Mouse (Mus musculus): ENCODE data around the gene Rpl35a.
"Not testable (repeated sequence)": the region's sequence is repeated elsewhere in the genome, so short reads cannot be mapped to it uniquely, and the experiment has no call there.

Gene Rpl35a

DNA sequence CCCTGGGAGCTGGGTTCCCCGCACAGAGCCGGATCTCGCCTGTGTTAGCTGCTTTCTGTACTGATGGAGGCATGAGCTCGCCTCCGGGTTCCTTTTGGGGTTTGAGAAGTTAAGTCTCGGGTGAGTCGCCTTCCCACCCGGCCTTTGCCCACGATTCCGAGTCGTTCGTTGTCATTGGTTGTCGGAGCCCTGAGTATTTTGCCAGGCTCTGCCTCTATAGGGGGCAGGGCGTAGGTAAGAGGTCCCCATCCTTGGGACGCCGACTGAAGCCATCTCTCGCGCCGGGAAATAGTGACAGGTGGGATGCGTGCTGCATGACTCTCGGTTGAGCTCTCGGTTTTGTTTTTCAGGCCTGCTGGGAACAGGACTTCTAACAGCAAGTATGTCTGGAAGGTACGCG, 533 bp downstream of the Rpl35a start:
- DNase-seq = no peak

DNA sequence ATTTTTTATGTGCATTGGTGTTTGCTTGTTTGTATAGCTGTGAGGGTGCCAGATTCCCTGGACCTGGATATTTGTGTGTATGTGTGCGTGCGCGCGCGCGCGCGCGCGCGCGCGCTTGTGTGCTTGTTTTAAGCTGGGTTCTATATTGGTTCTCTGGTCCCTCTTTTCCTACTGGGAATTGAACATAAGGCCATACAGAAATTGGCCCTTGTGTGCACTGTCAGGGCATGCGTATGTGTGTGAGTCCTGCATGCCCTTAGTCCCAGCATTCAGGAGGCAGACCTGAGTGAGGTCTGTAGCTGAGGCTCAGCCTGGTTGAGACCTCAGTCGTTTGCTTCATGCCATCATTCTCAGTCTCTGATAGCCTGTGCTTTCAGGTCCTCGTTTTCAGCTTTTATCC, 1.8 kb downstream of the Rpl35a start:
- no peak for DNase-seq

DNA sequence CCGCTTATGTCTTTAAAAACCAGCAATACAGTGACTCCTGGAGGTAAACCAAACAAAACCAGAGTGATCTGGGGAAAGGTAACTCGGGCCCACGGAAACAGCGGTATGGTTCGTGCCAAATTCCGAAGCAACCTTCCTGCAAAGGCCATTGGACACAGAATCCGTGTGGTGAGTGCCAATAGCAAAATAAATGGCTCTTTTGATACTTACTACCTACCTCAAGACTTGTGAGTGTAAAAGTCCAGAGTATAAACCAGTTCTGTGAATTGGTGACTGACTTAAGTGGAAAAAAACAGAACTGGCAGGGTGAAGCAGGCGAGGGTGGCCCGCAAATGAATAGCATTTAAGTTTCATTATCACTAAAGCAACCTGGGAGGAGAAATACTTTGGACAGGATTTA, 2.4 kb downstream of the Rpl35a start:
- DNase-seq = not testable (repeated sequence)

DNA sequence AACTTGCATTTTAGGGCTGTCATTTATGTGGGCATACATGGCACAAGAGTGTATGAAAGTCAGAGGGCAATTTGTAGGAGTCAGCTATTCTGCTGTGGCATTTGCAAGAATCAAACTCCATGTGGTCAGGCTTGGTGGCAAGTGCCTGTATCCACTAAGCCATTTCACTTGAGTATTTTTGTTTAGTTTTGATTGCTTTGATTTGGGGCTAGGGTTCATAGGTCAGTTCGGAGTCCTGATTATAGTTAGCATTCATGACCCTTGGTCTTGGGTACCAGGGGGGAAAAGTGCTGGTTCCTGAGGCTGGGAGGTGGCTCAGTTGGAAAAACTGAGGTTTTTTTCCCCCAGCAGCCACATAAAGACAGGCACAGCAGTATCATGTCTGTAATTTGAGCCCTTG, 3.2 kb downstream of the Rpl35a start:
- DNase-seq = no peak

DNA sequence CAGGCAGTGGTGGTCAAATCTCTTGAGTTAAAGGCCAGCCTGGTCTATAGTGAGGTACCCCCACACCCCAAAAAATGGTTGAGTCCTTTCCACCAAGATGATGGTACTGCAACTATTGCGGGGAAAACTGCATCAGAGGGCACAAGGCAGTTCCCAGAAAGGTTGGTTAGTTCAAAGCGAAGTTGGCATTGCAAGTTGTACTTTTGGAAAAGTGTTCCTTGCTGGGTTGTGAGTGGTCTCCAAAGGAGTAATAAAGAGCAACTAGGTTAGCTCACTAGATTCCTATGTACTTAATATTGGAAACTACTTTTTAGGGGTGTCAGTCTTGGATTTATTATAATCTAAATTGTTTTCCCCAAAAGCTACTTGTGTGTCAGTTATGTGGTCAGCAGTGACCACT, 4.7 kb downstream of the Rpl35a start:
- no peak for DNase-seq

DNA sequence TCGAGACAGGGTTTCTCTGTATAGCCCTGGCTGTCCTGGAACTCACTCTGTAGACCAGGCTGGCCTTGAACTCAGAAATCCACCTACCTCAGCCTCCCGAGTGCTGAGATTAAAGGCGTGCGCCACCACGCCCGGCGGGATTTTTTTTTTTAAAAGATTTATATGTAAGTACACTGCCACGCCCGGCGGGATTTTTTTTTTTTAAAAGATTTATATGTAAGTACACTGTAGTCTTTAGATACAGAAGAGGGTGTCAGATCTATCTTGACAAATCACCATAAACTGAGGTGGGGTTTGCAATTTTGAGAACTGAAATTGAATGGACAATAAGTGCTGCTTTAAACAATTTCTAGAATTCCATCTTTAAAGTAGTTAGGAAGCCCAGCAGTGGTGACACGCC, 5.1 kb downstream of the Rpl35a start:
- no peak for DNase-seq

DNA sequence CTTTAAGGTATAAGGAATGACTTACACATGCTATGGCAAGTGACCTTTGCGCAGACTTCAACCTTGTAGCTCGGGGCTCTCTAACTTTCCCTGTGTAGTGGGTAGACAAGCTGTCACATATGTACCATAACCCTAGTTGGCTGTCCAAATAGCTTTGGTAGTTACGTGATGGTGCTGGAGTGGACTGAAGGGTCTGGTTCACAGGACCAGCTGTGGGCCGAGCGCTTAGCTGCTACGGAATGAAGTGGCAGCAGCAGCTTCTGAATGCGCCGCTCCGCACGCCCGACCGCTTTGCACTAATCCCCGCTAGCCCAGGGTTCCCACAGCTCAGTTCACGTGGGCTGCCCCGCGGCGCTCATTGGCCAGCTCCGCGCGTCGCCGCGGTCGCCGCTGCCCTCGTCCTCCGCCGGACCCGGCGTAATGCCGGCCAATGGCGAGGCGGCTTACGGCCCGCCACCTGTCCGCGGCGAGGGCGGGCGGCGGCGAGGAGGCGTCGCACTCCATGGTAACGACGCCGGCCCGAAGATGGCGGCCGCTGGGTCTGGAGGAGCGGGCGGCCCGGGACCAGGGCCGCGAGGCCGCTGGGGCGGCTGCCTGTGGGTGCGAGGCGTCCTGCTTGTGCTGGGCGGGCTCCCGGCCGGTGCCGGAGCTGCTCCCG, 5.9 kb downstream of the Rpl35a start, which contains the start of gene Lmln:
Lmln (plus strand) TSS at position 498 of the 658 bp plus-strand sequence.
- DNase-seq = peak; percentile 98

DNA sequence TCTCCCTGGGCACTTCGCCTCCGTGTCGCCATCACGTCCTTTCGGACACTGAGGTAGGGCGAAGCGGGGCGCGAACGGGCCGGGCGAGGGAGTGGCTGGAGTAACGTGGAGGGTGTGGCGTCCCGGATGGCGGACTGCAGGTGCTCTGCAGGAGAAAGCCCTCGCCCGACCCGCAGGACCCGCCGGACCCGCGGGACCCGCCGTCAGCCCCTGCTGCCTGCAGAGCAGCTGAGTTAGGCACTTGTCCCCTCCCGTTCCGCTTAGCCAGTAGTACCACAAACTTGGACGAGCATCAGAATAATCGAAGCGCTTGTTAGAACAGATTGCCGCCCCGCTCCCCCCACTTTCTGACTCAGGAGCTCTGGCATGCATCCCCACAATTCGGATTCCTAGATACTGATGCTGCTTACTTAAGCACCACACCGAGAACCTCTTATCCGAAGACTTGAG, 6.5 kb downstream of the Rpl35a start:
- no peak for DNase-seq

DNA sequence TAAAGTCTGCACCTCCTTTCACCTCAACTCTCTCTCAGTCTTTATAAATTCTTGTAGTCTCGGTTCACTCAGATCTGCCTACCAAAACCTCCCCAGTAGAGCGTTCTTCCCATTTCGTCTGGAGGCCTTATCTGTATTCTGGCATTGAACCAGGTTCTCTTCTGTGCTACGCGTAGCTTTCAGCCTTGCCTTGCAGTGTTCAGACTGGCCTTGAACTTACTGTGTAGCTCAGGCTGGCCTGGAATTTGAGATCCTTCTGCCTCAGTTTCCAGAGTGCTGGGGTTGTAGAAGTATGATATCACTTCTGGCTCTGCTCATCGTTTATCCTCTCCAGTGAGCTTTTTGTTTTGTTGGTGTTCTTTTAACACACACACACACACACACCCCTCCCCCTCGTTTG, 7.0 kb downstream of the Rpl35a start:
- DNase-seq = peak; percentile 16

DNA sequence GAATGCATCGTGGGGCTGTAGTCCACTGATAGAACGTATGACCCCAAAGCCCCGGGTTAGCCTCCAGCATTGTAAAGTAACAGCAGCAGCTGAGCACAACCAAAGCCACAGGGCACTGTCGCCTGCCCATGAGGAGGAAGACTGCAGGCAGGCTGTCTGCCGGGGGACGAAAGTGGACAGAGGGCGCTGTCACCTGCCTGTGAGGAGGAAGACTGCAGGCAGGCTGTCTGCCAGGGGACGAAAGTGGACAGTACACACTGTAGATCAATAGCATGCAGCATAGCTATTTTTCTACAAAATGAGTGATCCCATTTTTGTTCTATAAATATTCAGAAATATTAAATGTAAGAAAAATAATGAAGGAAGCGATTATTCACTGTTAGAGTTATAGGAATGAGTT, 8.4 kb downstream of the Rpl35a start:
- no peak for DNase-seq

DNA sequence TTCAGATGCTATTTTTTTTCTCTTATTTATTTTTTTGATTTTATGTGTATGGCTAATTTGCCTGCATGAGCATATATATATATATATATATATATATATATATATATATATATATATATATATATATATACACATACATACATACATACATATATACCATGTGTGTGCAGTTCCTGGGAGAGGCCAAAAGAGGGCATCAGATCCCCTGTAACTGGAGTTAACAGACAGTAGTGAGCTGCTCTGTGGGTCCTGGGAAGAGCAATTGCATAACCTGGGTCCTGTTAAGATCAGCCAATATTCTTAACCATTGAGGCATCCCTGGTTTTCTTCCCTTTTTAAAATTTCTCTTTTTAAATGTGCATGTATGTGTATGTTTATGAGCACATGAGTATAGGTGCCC, 14.7 kb downstream of the Rpl35a start:
- no peak for DNase-seq

DNA sequence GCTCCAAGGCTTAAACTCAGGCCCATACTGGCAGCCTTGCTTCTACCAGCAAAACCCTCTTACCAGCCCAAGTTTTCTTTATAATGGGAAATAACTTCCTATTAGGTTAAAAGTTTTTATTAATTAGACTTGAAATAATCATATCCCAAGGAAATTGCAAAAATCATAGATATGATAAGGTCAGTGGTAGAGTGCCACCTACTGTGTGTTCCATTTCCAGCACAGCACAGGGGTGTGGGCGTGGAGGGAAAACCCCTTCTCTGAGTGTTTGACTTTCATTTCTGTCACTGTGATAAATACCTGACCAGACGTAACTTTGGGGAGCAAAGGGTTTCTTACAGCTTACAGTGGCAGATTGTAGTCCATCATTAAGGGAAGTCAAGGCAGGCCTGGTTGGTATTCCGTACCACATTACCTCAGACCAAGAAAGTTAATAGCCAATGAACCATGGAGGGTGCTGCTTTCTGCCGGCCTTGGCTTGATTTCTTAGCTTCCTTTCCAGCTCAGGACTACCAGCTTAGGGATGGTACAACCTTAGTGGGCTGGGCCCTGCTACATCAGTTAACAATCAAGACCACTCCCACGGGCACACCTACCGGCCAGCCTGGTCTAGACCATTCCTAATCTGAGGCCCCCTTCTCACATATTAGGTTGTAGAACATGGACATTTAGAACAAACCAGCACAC, 16.8 kb downstream of the Rpl35a start:
- no peak for DNase-seq

DNA sequence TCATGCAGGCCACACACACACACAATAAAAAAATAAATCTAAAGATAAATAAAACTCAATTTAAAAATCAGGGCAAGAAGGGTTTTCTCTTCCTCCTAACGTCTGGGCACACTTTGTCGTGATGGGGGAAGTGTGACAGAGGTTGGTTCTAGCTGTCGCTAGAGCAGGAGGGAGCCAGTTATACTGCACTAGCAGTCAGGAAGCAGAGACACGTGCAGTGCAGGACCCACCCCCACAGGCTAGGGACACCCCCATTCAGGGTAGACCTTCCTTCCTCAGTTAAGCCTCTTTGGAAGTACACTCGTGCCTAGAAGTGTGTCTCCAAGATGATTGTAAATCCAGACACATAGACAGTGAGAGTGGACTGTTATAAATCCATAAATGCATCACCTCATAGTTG, 18.7 kb downstream of the Rpl35a start:
- no peak for DNase-seq

DNA sequence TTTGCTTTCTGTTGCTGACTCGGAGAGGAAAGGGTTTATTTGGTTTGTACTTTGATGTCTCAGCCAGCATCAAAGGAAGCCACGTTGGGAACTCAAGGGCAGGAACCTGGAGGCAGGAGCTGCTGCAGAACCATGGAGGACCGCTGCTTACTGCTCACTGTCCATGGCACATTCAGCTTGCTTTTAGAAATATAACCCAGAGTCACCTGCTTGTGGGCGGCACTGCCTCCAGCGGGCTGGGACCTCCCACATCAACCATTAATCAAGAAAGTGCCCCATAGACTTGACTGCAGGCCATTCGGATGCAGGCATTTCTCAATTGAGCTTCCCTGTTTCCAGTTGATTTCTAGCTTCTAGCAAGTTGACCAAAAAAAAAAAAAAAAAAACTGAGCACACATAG, 19.8 kb downstream of the Rpl35a start:
- DNase-seq = no peak

DNA sequence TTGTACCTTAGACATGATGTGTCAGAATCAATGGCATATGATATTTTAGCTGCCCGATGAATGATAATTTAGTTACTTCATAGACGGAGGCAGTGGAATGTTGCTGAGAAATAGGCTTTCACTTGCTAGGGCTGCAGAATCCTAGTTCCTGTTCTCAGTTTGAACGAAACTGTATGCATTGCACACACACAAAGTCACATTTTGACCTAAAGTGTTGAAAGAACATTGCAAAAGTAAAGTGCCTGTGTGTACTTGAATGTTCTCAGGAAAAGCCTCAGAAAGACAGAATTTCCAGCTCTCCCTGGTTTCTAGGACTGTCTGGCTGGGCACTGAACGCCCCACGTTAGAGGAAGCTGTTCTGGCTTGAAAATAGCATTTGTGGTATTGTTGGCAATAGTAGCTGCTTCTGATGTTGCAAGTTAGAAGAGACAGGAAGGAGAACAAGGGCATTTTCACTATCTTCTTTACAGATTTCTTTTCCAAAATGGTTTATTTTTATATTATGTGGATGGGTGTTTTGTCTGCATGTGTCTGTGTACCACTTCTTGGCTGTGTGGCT, 20.9 kb downstream of the Rpl35a start:
- DNase-seq = no peak

DNA sequence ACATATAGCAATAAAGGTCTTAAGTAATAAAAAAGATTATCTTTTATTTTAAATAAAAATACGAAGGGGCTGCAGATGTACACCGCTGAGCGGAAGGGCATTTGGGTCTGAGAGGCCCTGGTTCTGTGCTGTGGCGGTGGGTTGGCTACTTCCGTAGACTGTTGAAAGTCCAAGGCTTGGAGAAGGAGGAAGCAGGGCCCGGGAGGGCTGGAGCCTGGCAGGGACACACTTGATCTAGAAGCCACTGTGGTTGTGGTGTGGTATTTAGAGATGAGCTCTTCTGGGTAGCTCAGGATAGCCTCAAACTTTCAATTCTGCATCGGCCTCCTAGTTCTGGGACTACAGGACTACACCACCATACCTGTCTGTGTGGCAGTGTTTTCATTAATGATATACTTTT, 23.8 kb downstream of the Rpl35a start:
- no peak for DNase-seq

DNA sequence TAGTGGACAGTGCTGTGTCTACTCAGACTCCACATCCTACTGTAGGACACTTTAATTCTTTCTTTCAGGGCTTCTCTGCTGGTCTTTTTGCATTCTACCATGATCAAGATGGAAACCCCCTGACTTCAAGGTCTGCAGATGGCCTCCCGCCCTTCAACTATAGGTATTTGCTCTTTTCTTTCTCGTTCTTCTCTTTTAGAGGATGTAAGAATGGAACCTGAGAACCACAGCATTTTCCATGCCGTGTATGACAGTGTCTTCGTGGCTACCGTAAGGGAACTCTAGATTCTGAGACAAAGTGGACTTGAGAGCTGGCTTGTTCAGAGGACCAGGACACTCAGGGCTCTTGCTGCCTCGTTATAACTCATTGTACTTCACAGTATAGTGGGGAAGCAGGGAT, 26.7 kb downstream of the Rpl35a start:
- DNase-seq = no peak

DNA sequence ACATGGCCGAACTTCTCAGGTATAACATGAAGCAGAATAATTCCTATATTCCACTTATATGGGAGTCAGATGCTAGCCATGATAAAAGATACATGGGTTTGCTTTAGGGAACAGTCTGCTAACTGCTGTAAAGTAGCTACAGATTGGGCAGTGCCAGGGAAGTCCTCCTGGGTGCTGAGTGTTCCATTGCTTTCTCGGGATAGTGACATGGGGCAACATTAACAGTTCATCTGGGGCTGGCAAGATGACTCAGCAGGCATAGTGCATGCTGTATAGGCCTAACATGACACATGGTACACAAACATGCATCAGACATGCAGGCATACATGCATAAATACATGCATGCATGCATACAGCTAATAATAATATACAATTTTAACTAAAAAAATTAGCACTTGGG, 27.7 kb downstream of the Rpl35a start:
- DNase-seq = no peak

DNA sequence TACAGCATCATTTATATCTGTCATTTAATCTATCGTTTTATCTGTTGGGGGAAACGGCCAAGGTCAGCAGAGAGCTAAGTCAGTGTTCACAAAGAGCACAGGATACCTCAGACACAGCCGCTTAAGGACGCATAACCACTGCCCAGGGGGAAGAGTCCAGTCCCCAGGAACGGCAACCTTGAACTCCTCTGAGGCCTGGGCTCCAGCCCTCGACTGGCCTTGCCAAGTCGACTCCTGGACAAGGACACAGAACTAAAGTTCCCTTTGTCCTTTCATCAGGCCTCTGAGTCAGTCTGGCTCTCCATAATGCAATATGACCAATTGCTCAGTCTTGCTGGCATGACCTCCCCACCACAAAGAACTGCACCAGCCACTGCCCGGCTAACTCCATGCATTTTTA, 29.4 kb downstream of the Rpl35a start:
- no peak for DNase-seq
